Mouse (Mus musculus) kidney, adult 2 months (tissue): ENCODE results near the gene Srarp. TPM values are rescaled to one million over a fixed set of nuclear protein-coding genes. Genes with fewer than 3 reads are reported as not detected.
A peak's percentile ranks its signal among the peaks of the same experiment; 100 is the strongest.

Experiments
- DNase-seq: peaks from one replicate; pipeline ENCODE4 v3.0.0; 2021
- H3K27ac ChIP-seq: fragments of 200-500 bp; 2 replicates; pipeline ENCODE4 v1.5.1; 2012; ENCODE audit warnings: low read depth, low read length, control low read depth, inconsistent platforms; ENCODE audit not compliant: insufficient read depth
- H3K27me3 ChIP-seq: fragments of 200-500 bp; replicated peaks from 2 replicates; pipeline ENCODE4 v1.6.1; 2012; ENCODE audit warnings: mild to moderate bottlenecking, moderate library complexity, low read length, inconsistent platforms; ENCODE audit not compliant: control insufficient read depth, insufficient read depth
- H3K36me3 ChIP-seq: fragments of 200-500 bp; 2 replicates; pipeline ENCODE4 v1.6.1; 2012; ENCODE audit warnings: mild to moderate bottlenecking, moderate library complexity, low read length, inconsistent platforms; ENCODE audit not compliant: control insufficient read depth, insufficient read depth
- H3K4me1 ChIP-seq: fragments of 200-500 bp; 2 replicates; pipeline ENCODE4 v1.6.1; 2011; ENCODE audit warnings: low read length; ENCODE audit not compliant: control insufficient read depth, insufficient read depth
- H3K4me3 ChIP-seq: fragments of 200-500 bp; 2 replicates; pipeline ENCODE4 v1.5.1; 2011; ENCODE audit warnings: mild to moderate bottlenecking, low read depth, low read length, control low read depth; ENCODE audit not compliant: insufficient read depth
- CTCF ChIP-seq: fragments of 200-500 bp; conservative IDR thresholded peaks from 2 replicates; pipeline ENCODE4 v1.5.1; 2011; ENCODE audit warnings: low read depth, mild to moderate bottlenecking, control low read depth, low read length, moderate library complexity, mixed read lengths; ENCODE audit not compliant: insufficient read depth, insufficient read length
- POLR2A ChIP-seq: fragments of 200-500 bp; IDR thresholded peaks from one replicate; pipeline ENCODE4 v1.6.1; 2011; ENCODE audit warnings: low read depth, low read length, control low read depth
- WGBS: fragments of 180-500 bp; shearing (Covaris S2); methylation state at CpG from one replicate; pipeline ENCODE4 v1.1.7; 2018; 5-methylcytosine and 5-hydroxymethylcytosine counted together
- polyA plus RNA-seq: library from polyadenylated mRNA; depleted of rRNA; stranded (reverse); fragments of >200 nt; gene quantifications from 2 replicates; pipeline ENCODE4 v1.2.3, GENCODE M21; 2012

The Srarp gene
- polyA plus RNA-seq, 1 experiment, result 0.11 TPM

DNA sequence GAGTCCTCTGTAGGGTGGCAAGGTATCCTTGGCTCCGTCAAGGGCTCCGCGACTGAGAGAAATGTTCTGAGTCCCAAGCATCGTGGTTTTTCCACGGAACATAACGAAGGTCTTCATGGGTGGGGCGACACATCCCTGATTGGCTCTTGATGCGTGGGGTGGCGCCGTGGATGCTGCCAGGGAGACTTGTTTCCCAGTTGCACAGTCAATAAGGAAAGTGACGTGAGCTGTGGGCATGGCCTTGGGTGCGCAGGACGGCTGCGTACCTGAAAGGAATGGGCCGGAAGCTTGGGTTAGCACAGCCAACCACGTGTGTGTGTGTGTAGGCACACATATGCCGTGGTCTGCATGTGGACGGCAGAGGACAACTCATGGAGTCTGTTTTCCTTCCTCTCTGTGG, 2.7 kb downstream of the Srarp start:
- no peaks in the 10 kb centered on the region for H3K36me3 ChIP-seq
- no peak overlapping the region for H3K4me3 ChIP-seq
- no peaks in the 10 kb centered on the region for H3K27me3 ChIP-seq
- TF ChIP-seq POLR2A, result no peak
- TF ChIP-seq CTCF, result no peak
- peak overlapping the region; percentile 36; the same call in 1 of the 2 replicates for H3K27ac ChIP-seq
- DNase-seq, result no peak
- WGBS, result 75% methylated on average over 18 of the region's 18 CpGs
- H3K4me1 ChIP-seq, result no peaks in the 10 kb centered on the region

DNA sequence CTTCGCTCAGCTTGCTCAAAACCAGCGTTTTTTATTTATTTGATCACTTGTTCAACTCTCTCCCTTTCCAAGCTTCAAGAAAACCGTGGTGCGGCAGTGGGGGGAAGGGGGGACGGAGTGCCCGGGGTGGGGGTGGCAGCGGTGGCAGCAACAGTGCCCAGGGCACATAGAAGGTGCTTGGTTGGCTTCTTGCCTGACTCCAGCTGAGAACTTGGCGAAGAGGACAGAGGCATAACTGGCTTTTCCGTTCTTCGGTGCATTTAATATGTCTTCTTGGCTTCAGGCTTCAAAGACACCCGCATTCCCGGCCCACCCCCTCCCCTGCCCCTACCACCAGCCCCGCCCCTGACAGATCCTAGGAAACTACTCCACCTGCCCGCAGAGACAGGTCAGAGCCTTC, 3.2 kb downstream of the Srarp start:
- Histone ChIP-seq H3K36me3 (no peaks in the 10 kb centered on the region), H3K27me3 (no peaks in the 10 kb centered on the region), H3K4me3 (no peak overlapping the region), H3K27ac (no peak overlapping the region; the same call in 1 of the 2 replicates), H3K4me1 (no peaks in the 10 kb centered on the region)
- WGBS, result 36% methylated on average over 14 of the region's 14 CpGs
- TF ChIP-seq POLR2A, result no peak
- TF ChIP-seq CTCF, result no peak
- DNase-seq, result peak; percentile 73

DNA sequence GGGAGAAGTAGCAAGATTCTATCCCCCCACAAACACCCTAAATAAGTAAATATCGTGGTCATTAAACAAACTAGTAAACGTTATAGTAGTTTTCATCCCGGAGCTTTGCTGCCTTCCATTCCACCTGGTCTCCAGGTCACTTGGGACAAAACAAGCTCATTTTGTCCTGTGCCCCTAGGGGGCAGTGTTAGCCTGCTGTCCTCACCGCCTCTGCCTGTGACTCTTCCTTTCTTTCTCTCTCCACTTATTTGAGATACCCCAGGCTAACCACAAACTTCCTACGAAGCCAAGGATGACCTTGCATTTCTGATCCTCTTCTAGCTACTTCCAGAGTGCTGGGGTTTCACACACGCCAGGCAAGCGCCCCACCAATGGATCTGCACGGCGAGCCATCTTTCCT, 4.9 kb downstream of the Srarp start:
- Histone ChIP-seq H3K4me3 (no peak overlapping the region), H3K36me3 (no peaks in the 10 kb centered on the region), H3K27ac (no peak overlapping the region), H3K4me1 (no peaks in the 10 kb centered on the region), H3K27me3 (no peaks in the 10 kb centered on the region)
- peak; percentile 83 for DNase-seq
- WGBS, result 33% methylated on average over 9 of the region's 9 CpGs
- TF ChIP-seq POLR2A (no peak), CTCF (peak; percentile 94)

DNA sequence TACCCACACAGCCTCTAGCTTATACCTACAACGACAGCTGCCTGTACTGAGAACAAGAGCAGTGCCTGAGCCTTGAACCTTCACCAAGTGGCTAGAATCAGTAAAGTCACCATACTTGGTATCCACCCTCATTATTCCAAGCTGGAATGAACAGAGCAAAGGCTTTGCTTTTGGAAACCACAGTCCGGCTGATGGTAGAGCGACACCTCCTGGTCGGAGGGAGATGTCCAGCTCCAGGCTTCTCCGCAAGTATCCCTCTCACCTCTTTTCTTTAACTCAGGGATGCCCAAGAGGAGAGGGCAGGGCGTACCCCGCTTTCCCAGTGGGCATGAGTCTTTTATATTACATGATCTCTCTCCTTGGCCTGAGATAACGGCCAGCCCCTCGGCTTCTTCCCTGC, 6.1 kb downstream of the Srarp start:
- H3K36me3 ChIP-seq, result no peaks in the 10 kb centered on the region
- no peaks in the 10 kb centered on the region for H3K27me3 ChIP-seq
- peak; percentile 68 for DNase-seq
- WGBS, result 54% methylated on average over 9 of the region's 9 CpGs
- H3K4me3 ChIP-seq, result no peak overlapping the region
- H3K4me1 ChIP-seq, result no peaks in the 10 kb centered on the region
- TF ChIP-seq CTCF, result peak; percentile 75
- no peak for TF ChIP-seq POLR2A
- H3K27ac ChIP-seq, result no peak overlapping the region

DNA sequence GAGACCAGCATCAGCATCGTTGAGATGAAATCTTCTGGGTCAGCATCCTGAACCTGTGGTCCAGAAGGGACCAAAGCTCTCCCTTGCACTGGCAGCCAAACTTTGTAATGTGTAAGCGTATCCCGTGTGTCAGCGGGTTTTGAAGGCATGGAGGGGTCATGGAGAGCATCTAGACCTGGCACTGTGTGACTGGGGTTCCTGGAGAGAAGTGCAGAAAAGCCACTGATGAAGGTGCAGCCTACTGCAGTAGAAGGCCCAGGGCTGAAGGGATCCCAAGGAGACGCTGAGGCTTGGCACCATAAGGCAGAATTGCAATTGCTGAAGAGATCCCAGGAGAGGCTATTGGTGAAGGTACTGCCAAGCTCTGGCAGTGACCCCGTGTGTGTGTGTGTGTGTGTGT, 6.5 kb downstream of the Srarp start:
- WGBS, result 74% methylated on average over 6 of the region's 6 CpGs
- H3K4me3 ChIP-seq, result no peak overlapping the region
- no peak overlapping the region for H3K27ac ChIP-seq
- H3K27me3 ChIP-seq, result no peaks in the 10 kb centered on the region
- no peak for TF ChIP-seq POLR2A
- TF ChIP-seq CTCF, result no peak
- no peak for DNase-seq
- no peaks in the 10 kb centered on the region for H3K36me3 ChIP-seq
- no peaks in the 10 kb centered on the region for H3K4me1 ChIP-seq

DNA sequence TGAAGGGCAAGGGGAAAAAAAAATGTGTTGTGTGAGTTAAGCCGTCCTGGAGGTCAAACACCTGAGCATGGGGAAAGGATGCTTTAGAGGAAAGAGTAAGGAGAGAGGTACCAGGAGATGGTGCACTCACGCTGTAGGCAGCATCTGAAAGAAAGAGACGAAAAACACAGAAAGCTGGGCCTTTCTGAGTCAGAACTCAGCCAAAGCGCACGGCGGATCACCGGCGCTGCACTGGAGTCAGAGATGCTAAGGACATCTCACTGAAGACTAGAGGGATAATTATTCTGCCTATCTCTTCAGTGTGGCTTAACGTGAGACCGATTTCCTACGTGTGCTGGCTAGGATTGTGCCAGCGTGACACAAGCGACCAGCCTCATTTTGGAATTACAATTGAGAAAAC, 8.0 kb downstream of the Srarp start:
- Histone ChIP-seq H3K27me3 (no peaks in the 10 kb centered on the region), H3K4me1 (no peaks in the 10 kb centered on the region), H3K27ac (no peak overlapping the region), H3K36me3 (no peaks in the 10 kb centered on the region), H3K4me3 (no peak overlapping the region)
- no peak for DNase-seq
- TF ChIP-seq CTCF (no peak), POLR2A (no peak)
- WGBS, result 92% methylated on average over 13 of the region's 13 CpGs

DNA sequence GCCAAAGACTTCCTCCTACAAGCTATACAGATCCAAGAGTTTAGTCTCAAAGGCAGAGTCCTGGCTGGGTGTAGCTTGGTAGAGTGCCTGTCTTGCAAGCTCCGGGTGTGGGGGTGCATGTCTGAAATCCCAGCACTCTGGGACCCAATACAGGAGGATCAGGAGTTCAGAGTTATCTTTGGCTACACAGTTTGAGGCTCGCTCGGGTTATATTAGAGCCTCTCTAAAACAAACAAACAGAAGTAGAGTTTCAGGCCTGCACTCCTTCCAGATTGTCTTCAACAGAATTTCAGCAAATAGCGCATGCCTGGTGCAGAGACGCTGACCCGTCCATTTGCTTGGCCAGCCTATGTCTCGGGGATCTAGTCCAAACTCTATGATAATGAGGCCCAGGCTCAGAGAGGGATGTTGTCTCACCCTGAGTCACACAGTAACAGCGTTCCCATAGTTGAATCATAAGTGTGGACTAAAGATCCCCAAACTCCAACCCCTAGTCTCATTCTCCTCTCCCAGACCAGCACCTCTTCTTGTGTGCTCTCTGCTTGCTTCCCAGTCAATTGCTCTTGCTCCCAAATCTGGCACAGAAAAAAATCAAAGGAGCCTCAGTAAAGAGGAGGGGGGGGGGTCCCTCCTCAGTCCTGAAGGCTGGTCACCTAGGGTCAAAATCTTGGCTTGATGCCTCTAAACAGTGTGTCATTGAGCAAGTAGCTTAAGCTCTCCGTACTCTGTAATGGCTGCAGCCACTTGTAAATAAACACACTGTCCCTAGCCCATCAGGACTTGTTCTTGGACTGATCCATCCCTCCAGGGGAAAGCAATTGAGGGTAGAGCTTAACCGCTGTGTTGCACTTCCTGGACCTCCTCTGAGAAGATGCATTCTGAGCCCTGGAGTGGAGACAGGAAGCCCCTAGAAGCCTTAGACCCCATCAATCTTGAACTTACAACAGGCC, 8.8 kb downstream of the Srarp start:
- H3K4me1 ChIP-seq, result no peaks in the 10 kb centered on the region
- 73% methylated on average over 10 of the region's 10 CpGs for WGBS
- no peaks in the 10 kb centered on the region for H3K36me3 ChIP-seq
- no peaks in the 10 kb centered on the region for H3K27me3 ChIP-seq
- H3K4me3 ChIP-seq, result no peak overlapping the region
- DNase-seq, result no peak
- H3K27ac ChIP-seq, result peak overlapping the region; percentile 88
- no peak for TF ChIP-seq POLR2A
- no peak for TF ChIP-seq CTCF
